Mouse (Mus musculus) kidney, postnatal 0 days (tissue): Measurements from ENCODE around the gene Dennd2c. TPM values are rescaled to one million over a fixed set of nuclear protein-coding genes. Genes with fewer than 3 reads are reported as not detected.
"Not testable (repeated sequence)": the region's sequence is repeated elsewhere in the genome, so short reads cannot be mapped to it uniquely, and the experiment has no call there.

Source experiments
- ATAC-seq: fragments of 200-750 bp; cut with Nextera tagmentation; replicated peaks from 2 replicates; pipeline ENCODE4 v1.8.0; 2017; ENCODE audit warnings: low read depth, moderate number of reproducible peaks, moderate TSS enrichment, moderate library complexity; ENCODE audit not compliant: low FRiP score
- DNase-seq: peaks from one replicate; pipeline ENCODE4 v3.0.0-alpha.2; 2016; ENCODE audit warnings: low spot score
- H3K27ac ChIP-seq: fragments of 300-500 bp; sonication (generic); 2 replicates; pipeline ENCODE4 v1.5.1; 2014; ENCODE audit warnings: mild to moderate bottlenecking
- H3K27me3 ChIP-seq: fragments of 300-500 bp; sonication (generic); 2 replicates; pipeline ENCODE4 v1.6.1; 2014; ENCODE audit warnings: low read length, mixed read lengths; ENCODE audit not compliant: insufficient read depth
- H3K36me3 ChIP-seq: fragments of 300-500 bp; sonication (generic); 2 replicates; pipeline ENCODE4 v1.6.1; 2014; ENCODE audit warnings: low read length, mixed read lengths; ENCODE audit not compliant: insufficient read depth
- H3K4me1 ChIP-seq: fragments of 300-500 bp; sonication (generic); replicated peaks from 2 replicates; pipeline ENCODE4 v1.6.1; 2014; ENCODE audit warnings: antibody characterized with exemption, low read length, mixed read lengths; ENCODE audit not compliant: insufficient read depth
- H3K4me2 ChIP-seq: fragments of 300-500 bp; sonication (generic); 2 replicates; pipeline ENCODE4 v1.6.1; 2014; ENCODE audit warnings: mild to moderate bottlenecking, low read length, moderate library complexity, mixed read lengths
- H3K4me3 ChIP-seq: fragments of 300-500 bp; sonication (generic); replicated peaks from 2 replicates; pipeline ENCODE4 v1.5.1; 2014; ENCODE audit warnings: low read depth, low read length
- H3K9ac ChIP-seq: fragments of 300-500 bp; sonication (generic); 2 replicates; pipeline ENCODE4 v1.6.1; 2014; ENCODE audit warnings: low read depth, low read length
- H3K9me3 ChIP-seq: fragments of 300-500 bp; sonication (generic); replicated peaks from 2 replicates; pipeline ENCODE4 v1.6.1; 2016; ENCODE audit warnings: low read length, inconsistent platforms, mixed read lengths
- CTCF ChIP-seq: IDR thresholded peaks from 2 replicates; pipeline ENCODE4 v1.5.1; 2016; ENCODE audit warnings: antibody characterized with exemption, low read depth, mild to moderate bottlenecking, moderate library complexity
- WGBS: fragments of 180-500 bp; shearing (Covaris S2); extraction: QIAGEN DNeasy Blood & Tissue Kit; methylation state at CpG from one replicate; pipeline ENCODE4 v1.1.7; 2014; 5-methylcytosine and 5-hydroxymethylcytosine counted together
- polyA plus RNA-seq: library from polyadenylated mRNA; unstranded; fragments of >200 nt; fragmentation: Nextera tagmentation; extraction: Ambion mirVana; gene quantifications from 2 replicates; pipeline ENCODE4 v1.2.1, GENCODE M21; 2015

Dennd2c gene
- polyA plus RNA-seq, 1 experiment from 2014 or later: 2.3 TPM

- 59% methylated on average over 5 of the region's 5 CpGs for WGBS
- Histone ChIP-seq H3K4me3 (no peak overlapping the region), H3K36me3 (no peaks in the 10 kb centered on the region), H3K27me3 (no peaks in the 10 kb centered on the region), H3K4me1 (no peaks in the 10 kb centered on the region), H3K27ac (no peak overlapping the region), H3K4me2 (no peak overlapping the region), H3K9ac (no peak overlapping the region), H3K9me3 (no peaks in the 10 kb centered on the region)
- no peak for DNase-seq
- TF ChIP-seq CTCF: no peak
- ATAC-seq: no peak
Measured at GRCm38 (mm10) chr3:103213537-103213936, 111.1 kb downstream of the Dennd2c start.

GRCm38 (mm10) chr3:103214593-103215285, 112.3 kb downstream of the Dennd2c start:
- WGBS: 78% methylated on average over 8 of the region's 8 CpGs

GRCm38 (mm10) chr3:103215399-103215798, 113.0 kb downstream of the Dennd2c start:
- WGBS: 90% methylated on average over 8 of the region's 8 CpGs
- ATAC-seq, H3K4me1 ChIP-seq, H3K4me2 ChIP-seq, H3K36me3 ChIP-seq, DNase-seq, H3K27me3 ChIP-seq, H3K4me3 ChIP-seq, H3K9me3 ChIP-seq, H3K27ac ChIP-seq, H3K9ac ChIP-seq: not testable (repeated sequence)

More at GRCm38 (mm10) chr3:103214593-103215285, 112.3 kb downstream of the Dennd2c start:
- ATAC-seq (no peak), DNase-seq (no peak)
- Histone ChIP-seq H3K4me3 (no peak overlapping the region), H3K4me1 (no peaks in the 10 kb centered on the region), H3K27me3 (no peaks in the 10 kb centered on the region), H3K9ac (no peak overlapping the region), H3K36me3 (no peaks in the 10 kb centered on the region), H3K27ac (no peak overlapping the region), H3K4me2 (no peak overlapping the region), H3K9me3 (no peaks in the 10 kb centered on the region)
- TF ChIP-seq CTCF: no peak

Other genes with a start within 250 kb of the Dennd2c start
- gene Sycp1, start 166.5 kb upstream of the Dennd2c start, polyA plus RNA-seq: not detected in 2 replicates
- gene Nr1h5, start 138.5 kb upstream of the Dennd2c start, polyA plus RNA-seq: 0.05 TPM in 1 of 2 replicates, not detected in the other
- gene Sike1, start 106.9 kb upstream of the Dennd2c start, polyA plus RNA-seq: 54.4 and 59.5 TPM in 2 replicates
- 239 and 269 TPM in 2 replicates for gene Csde1, start 82.2 kb upstream of the Dennd2c start, polyA plus RNA-seq
- 53.2 and 57.1 TPM in 2 replicates for gene Nras, start 44.3 kb upstream of the Dennd2c start, polyA plus RNA-seq
- not detected in 2 replicates for gene Ampd1, start 28.6 kb upstream of the Dennd2c start, polyA plus RNA-seq
- gene Bcas2, start 69.1 kb downstream of the Dennd2c start, polyA plus RNA-seq: 144 and 151 TPM in 2 replicates
- gene Trim33, start 176.7 kb downstream of the Dennd2c start, polyA plus RNA-seq: 12.6 and 12.9 TPM in 2 replicates